Mouse (Mus musculus) spleen, postnatal 4 days (tissue): ENCODE data around the gene Prdm4.
A peak's percentile ranks its signal among the peaks of the same experiment; 100 is the strongest.

Source experiments
- DNase-seq, 2 experiments: peaks; one replicate each; pipeline ENCODE4 v3.0.0; 2022; ENCODE audit warnings: low spot score in 2 of 2

Prdm4 gene

DNA sequence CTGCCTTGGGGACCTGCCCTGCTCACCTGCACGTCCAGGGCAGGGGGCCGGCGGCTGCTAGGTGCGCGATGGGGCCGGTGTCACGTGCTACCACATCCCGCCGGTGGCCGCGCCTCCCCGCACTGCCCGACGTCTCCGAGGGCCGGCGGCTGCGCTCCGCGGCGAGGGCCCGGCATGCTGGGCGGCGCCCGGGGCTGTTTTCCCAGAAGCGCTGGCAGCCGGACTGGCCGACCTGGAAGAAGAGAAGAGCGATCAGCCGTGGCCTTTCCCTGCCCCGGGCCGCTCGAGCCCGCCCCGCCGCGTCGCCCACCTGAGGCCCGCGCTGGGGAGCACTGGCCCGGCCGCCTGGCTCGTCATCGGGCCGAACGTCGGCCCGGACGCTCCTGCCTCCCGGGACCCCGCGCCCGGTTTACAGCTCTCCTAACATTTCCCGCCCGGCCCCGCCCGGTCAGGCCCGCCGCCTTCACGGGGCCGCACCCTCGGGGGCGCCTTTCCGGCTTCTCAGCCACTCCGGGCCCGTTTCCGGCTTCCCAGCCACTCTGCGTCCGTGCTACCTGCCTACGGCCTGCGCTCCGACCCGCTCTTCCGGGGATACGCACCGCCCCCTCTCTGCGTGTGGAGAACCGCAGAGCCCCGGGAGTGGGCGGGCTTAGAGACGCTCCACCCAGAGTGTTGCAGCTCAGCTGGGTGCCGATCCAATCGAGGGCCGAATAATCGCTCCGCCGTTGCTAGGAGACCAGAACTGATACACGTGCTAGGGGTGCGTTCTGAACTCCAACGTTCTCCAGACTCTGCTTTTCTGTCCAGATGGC lies at the start of gene Prdm4:
Prdm4 (minus strand) TSS at position 645 of the 812 bp plus-strand sequence.
- peak; percentile 94 for DNase-seq

DNA sequence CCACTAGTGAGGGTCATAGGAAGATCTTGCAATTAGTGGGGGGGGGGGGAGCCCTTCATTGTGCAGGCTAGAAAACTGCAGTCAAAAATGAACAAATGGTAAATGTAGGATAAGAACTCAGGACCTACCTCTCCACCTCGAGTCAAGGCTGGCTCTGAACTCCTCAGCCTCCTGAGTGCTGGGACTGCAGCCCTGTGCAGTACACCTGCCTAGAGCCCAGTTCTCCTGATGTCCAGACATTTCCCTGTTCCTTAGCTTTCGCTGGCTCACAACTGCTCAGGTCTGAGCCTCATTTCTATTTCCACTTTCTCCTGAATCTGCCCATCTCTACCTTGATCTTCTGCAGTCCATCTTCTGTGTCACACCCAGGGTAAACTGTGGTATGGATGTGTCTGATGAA lies 49.5 kb upstream of the Prdm4 start:
- no peak for DNase-seq

DNA sequence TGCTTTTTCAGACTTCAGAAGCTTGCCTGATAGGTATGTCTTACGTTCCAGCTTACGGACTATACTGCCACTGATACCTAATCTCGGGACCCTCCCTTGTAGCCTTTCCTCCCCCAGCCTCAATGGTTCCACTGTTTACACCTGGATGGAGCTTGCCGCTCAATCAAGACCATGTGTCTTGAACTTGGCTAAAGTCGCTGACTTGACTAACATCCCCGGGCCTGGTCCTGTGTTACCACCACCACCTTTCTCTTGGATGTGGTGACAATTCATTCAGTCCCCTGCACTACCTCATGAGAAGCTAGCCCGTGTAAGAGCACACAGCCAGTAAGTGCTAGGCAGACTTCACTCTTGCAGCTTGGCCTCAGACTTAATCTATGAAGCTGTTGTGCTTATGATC lies 47.4 kb upstream of the Prdm4 start:
- no peak for DNase-seq

DNA sequence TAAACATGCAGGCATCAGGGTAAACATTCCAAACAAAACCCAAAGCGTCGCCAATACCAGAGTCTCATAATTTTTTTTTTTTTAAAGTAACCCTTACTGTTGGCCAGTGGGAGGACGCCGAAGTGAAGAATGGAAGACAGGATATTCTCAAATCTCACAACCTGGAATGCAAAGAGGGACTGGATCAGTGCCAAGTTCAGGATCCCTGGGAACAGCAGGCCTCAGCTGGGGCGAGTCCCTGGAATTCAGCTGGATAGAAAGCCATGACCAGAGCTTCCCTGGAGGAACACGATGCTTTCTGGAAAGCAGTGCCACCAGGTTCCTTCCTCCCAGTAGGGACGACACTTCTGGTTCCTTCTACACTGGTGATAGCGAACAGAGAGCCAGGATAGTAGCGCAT lies 46.0 kb upstream of the Prdm4 start:
- no peak for DNase-seq

DNA sequence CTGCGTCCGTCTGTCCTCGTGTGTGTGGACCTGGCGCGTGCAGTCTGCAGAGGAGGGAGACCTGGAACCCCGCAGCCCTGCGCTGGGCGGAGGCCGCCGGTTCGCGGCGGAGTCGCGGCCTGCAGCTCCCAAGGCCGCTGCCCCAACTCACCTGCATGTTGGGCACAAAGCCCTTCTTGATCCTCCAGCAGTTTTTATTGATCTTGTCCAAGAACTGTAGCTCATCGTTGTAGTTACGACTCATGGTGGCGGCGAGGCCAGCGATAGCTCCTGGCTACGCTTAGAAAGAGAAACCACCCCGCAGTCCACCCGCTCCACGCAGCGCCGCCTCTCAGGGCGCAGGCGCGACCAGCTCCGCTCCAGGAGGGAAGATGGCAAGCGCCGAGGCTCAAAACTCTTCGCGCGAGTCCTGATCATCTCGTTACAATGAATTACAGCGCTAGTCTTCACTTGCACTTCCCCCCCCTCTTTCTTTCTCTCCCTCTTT lies 40.6 kb upstream of the Prdm4 start, which contains the start of gene Rtcb:
Rtcb (minus strand) TSS at position 360 of the 487 bp plus-strand sequence.
- peak; percentile 96 to 99 for DNase-seq

DNA sequence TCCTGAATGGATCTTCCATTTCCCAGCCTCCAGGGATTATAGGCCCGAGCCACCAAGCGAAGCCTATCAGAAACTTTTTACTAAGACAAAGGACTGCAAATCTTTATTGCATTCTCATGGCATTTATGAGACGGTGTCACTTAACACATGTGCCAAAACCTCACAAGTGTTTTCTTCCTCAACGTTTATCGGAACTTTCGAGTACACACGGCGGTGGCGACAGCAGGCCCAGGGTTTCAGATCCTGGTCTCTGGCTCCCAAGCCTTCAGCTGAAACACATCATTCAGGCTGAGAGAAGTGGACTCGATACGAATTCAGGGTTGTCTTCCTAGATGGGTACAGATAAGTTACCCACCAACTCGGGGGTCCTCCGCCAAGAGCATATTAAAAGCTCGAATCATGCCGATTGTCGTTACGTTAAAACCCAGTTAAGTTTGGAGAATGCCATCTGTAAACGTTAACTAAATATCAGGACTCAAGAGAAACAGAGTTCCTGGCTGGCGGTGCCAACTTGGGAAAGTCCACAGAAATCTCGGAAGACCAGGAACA lies 40.0 kb upstream of the Prdm4 start:
- DNase-seq, result no peak

DNA sequence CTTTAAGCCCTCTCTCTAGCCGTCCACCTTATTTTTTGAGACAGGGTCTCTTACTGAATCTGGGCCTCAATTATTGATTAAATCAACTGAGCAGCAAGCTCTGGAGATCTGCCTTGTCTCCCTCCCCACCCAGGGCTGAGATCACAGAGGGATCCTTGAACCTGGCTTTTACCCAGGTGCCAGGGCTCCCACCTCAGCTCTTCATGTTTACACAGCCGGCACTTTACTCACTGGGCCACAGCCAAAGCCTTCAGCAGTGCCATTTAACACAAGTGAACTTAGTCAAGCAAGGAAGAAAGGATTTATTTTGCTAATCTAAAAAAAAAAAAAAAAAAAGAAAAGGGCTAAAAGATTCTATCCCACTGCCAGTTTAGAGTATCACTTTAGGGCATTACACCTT lies 37.5 kb upstream of the Prdm4 start:
- no peak for DNase-seq

DNA sequence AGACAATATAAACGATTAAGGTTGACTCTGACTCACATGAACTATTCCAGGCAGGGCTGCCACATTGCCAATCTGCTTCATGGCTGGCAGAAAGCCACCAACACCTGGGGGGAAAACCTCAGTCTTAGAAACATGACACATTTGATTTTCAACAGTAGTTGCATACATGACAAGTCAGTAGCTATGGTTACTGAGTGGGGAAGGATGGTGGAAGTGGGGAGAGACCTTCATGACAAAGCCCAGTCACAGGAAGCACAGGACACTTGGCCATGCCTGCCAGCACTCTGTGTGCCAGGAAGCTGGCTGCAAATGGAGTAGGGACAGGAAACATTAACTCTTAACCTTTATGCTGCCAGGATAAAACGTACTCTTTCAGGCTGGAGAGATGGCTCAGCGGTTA lies 36.5 kb upstream of the Prdm4 start:
- no peak for DNase-seq

DNA sequence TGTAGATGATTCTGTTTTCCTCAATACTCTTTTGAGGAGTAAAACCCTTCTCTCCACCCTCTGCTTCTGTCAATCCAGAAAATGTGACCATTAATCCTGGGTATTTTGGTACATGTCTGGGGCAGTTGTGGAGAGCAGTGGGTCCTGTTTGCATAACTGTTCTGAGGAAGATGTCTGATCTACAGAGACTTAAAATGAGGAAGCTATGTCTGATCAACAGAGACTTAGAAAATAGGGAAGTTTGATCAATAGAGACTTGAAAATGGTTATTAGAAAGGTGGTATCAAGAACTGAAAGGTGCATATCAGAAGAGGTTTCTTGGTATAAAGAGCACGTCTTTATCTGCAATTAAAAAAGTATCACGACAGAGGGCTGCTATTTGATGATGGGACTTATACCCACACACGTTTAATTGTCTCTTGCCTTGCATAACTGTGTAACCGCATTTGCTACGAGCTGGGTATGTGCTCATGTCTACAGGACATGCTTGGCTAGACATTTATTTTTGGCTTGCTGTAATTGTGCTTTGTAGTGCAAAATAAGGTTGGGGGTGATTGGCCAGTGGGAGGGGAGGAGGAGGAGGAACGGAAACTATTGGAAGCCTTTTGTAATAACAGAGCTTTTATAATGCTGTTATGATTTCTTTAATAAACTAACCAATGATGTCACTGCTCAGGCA lies 35.0 kb upstream of the Prdm4 start:
- DNase-seq, result no peak

DNA sequence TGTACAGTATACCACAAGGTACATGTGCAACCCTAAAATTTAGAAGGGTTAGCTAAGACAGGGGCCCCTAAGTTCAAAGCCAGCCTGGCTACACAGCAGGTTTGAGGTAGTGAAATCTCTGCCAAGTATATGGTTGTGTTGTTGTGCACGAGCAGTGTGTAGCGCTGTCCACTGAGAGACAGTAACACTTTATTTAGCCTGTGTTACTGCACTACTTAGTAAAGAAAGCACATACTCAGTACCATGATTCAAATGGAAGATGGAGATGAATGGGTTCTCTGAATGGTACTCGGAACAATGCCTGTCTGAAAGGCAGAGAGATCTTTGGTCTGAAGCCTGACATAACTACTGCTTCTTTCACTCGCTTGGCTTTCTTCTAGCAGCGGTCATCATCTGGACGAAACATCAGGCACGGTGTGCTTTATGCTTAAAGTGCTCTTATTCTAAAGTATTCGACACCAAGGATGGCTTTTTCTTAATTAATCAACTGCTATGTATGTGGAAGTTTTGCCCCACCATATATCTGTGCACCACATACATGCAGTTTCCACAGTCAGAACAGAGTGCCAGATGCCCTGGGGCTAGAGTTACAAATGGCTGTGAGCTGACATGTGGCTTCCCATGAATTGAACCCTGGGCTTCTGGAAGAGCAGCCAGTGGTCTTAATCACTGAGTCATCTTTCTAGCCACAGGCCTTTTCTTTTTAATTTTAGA lies 31.7 kb upstream of the Prdm4 start:
- DNase-seq, result no peak

DNA sequence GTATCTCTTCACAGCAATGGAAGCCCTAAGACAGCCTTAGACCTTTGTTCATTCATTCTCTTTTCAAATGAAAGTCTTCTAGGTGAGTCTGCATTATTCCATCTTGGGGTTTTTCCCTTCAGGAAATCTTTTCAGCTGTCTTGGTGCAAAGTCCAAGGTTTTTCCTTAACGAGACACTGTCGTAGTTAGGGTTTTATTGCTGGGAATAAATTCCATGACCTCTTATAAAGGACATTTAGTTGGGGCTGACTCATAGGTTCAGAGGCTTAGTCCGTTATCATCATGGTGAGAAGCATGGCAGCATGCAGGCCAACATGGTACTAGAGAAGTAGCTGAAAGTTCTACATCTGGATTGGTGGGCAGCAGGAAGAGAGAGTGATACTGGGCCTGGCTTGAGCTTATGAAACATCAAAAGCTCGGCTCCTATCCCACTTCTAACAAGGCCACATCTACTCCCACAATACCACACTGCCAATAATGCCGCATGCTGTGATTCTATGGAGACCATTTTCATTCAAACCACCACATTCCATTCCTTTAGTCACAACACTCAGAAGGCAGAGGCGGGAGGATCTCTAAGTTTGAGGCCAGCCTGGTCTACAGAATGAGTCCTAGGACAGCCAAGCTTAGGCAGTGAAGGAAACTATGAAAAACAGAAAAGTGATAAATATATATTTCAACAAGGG lies 19.5 kb upstream of the Prdm4 start:
- DNase-seq, result no peak

DNA sequence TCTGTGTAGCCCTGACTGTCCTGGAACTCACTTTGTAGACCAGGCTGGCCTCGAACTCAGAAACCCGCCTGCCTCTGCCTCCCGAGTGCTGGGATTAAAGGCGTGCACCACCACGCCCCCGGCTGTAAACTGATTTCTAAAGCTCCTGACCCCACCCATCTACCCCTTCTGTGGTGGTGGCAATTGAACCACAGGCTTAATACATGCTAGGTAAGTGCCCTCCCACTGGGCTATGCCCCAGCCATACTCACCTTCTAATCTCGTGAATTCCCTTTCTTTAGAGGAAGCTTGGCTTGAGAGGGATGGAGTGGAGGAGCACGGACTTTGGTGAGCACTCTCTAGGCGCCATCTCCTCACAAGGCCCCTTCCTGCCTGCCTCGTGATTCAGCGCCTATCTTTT lies 13.0 kb upstream of the Prdm4 start:
- no peak for DNase-seq

DNA sequence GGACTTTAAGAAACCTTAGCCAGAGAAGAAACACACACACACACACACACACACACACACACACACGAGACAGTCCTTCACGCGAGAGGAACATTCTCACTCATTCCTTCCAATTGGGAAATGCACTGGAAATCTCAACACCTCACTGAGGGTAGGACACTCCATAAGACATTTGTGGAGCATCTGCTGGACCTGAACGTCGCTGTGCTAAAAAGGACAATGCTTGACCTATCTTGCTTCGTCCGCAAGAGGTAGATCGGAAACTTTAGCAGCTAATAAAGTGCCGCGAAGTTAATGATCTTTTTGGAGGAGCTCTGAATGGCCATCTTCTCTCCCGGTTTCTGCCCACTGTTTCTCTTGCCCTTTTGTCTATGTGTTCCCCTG lies 12.3 kb upstream of the Prdm4 start:
- DNase-seq, result no peak

DNA sequence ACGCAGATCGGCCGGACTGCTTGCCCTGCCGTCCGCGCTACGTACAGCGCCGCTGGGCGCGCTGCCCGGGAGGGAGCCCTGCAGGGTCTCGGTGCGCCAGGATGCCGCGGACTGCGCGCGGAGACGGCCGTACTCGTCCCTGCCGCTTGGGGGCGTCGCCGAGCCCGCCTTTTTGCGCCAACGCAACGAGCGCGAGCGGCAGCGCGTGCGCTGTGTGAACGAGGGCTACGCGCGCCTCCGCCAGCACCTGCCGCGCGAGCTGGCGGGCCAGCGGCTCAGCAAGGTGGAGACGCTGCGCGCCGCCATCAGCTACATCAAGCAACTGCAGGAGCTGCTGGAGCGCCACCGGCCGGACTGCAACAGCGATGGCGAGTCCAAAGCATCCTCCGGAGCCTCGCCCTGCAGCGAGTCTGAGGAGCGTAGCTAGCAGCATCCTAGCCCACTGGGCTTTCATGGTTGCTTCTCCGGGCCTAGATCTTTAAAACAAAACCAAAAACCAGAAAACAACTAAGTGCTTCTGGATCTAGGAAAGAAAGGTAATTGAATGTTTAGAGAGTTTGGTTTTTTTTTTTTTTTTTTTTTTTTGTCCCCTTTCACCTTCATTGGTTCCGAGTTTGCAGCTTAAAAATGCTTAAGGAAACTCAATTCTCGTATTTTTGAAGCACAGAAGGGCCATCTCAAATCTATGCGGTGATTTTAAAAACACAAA lies 11.7 kb upstream of the Prdm4 start:
- DNase-seq, result peak; percentile 54 to 77

DNA sequence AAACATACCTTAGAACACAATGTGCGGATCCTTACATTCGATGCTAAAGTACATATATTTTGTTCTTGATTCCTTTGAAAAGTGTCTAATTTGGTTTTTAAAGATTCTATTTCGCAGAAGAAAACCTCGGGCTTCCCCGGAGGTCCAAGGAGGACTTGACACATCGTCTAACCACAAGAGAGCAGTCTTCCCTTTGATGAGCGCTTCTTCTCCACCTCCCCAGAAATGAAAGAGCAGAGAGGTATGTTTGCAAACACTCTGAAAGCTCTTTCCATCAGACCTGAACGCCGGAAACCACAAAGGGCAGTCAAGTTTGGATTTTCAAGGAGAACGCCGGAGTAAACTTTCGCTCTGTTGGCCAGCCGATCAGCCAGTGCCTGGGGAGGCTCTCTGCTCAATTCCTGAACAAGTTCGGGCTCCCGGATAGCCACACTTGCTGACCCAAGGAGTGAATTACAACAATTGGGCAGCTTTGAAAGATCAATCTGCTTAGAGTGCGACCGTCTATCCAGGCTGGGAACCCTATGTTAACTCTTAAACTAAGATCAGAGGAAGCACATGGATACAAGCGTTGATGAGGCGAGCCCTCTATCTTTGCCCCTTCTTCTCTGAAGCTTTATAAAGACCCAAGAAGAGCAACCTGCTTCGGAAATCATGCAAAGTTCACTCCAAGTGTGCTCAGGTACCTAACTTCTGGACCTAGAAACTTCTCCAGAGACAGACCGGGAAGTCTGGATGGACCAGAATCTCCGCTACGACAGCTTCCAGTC lies 10.9 kb upstream of the Prdm4 start, which contains the start of gene Ascl4:
Ascl4 (plus strand) TSS at position 6 of the 770 bp plus-strand sequence.
- DNase-seq, result no peak

DNA sequence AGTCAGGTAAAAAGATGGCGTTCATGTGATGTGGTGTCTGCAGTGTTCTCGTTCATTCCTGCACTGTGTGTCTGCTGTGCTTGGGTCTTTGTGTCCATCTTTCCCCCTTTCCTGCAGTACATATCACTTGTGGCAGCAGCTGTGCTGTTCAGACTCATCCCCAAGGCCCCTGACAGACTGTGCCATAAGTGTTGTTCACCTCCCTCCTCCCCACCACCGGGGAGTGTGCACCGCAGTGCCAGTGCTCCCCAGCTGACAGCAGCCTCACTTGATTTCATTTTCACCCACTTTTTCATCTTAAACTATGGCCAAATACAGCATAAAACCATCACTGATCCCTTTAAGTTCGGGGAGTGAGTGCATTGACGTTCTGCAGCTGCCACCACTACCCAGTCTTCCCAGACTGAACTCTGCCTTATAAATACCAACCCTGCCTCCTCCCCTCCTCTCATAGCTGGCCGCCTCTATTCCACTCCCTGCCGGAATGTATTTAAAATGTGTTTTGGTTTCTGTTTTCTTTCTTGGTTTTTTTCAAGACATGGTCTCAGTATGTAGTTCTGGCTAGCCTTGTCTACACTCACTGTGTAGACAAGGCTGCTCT lies 37.0 kb downstream of the Prdm4 start:
- no peak for DNase-seq

DNA sequence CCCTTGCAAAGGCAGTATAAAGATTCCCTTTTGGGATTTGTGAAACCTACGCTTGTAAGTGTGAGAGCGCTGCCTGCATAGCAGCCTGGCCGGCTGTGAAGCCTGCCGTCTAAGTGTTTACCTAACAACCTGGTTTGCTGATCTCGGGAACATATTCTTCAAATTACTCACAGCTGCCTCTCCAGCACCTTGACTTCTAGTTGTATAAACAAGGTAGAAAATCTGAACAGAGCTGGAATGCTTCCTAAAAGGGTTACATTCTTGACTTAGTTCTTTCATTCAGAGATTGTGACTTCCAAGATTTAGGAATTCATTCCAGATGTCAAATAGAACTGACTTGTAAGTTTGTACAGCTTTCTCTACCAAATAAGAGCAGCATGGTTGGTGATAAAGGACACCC lies 41.1 kb downstream of the Prdm4 start:
- no peak for DNase-seq

DNA sequence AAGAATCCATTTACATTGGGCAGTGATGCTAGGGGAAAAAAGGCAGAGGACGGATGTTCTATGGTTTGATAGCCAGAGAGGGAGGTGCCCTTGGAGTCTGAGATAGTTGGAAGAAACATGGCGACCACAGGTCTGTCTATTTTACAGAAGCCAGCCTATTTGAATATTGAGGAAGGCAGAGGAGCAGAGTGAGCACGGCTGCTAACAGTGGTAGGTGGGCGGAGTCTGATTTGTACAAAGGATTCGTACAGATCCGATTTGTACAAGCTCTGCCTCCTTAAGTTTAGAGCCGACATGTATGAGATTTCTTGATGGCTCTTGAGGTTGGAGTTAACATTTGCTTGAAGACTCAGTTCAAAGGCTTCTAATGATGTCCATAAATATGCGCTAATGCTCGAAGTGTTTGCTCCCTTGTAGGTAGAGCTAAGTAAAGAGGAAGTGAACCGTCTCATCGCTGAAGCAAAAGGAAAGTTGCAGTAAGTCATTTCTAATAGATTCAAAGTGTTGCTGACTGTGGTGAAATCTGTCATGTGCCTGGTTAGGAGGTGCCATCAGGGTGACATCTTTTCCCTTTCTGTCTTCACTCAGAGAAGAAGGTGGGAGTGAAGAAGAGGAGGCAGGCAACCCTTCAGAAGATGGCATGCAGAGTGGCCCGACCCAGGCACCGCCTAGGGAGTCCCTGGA lies 42.9 kb downstream of the Prdm4 start:
- no peak for DNase-seq

DNA sequence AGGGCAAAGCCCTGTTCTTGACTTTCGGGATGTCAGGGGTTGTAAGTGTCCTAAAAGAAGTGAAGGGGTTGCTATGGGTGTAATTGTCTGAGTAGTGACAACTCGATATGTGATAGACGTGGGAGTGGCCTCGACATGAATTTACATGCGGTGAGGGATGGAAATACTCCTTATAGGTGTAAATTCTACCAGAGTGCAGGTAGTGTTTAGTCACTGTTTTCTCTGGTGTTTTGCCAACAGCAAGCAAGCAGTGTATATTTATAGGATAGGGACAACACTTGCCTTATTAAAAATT lies 44.5 kb downstream of the Prdm4 start:
- no peak for DNase-seq
